Mouse (Mus musculus) adrenal gland, postnatal 4 days (tissue): Measurements from ENCODE around the gene CK137956. TPM values are rescaled to one million over a fixed set of nuclear protein-coding genes. Genes with fewer than 3 reads are reported as not detected.

Experiments
- DNase-seq, 2 experiments: peaks; one replicate each; pipeline ENCODE4 v3.0.0; 2021 to 2022; ENCODE audit warnings: low spot score in 2 of 2, mixed read lengths in 2 of 2
- long read RNA-seq, 2 experiments: library from polyadenylated mRNA; stranded (forward); transcript quantifications; one replicate each; pipeline ENCODE4 v2.0.0; 2021
- total RNA-seq, 2 experiments: library from RNA; stranded (reverse); gene quantifications; 2 replicates each; pipeline ENCODE4 v1.2.3; 2021

CK137956 gene
- total RNA-seq = not detected
- long read RNA-seq, experiment 1 = 0 reads
- long read RNA-seq, experiment 2 = 0 reads

GRCm38 (mm10) chr4:127970901-127971868 lies at the start of gene CK137956:
TSS of gene CK137956 (minus strand) at chr4:127970951.
- no peak for DNase-seq

GRCm38 (mm10) chr4:128019465-128019864 lies 48.7 kb upstream of the CK137956 start:
- no peak for DNase-seq

GRCm38 (mm10) chr4:128004797-128005452 lies 34.2 kb upstream of the CK137956 start:
- DNase-seq = no peak

GRCm38 (mm10) chr4:128002638-128003101 lies 31.9 kb upstream of the CK137956 start:
- DNase-seq = no peak

- DNase-seq = no peak
Measured at GRCm38 (mm10) chr4:127999281-127999680, 28.5 kb upstream of the CK137956 start.

GRCm38 (mm10) chr4:127989347-127989995 lies 18.7 kb upstream of the CK137956 start:
- DNase-seq = no peak

DNA sequence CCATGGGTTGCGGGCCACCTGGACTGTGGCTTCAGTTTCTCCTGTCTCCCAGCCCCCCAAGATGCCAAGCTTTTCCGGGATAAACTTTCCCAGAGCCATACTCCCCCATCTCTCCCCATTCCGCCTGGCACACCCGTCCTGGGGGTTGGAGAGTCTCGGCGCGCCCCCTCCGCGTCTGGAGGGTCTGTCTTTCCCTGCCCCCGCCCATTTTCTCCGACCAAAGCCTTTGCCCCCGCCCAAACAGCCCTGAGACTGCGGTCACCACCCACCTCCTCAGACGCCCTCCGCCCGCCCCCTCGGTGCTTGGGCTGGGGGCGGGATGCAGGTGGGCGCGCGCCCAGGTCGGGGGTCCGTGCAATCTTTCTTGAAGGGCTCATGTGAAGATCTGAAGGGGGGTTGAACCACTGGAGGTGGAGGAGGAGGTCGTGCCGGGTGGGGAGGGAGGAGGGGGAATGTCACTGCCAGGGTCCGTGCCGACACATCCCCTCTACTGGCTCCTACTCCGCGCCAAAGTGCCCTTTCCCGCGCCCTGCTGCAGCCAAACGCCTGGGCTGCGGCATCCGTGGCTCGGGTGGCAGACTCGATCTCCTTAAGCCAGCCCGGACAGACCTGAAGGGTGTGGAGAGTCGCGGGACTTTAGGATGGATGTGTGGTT lies 17.9 kb upstream of the CK137956 start:
- DNase-seq = no peak

GRCm38 (mm10) chr4:127987784-127988455 lies 17.2 kb upstream of the CK137956 start, which contains the start of gene Csmd2:
TSS of gene Csmd2 (plus strand) at chr4:127987857.
- no peak for DNase-seq

DNA sequence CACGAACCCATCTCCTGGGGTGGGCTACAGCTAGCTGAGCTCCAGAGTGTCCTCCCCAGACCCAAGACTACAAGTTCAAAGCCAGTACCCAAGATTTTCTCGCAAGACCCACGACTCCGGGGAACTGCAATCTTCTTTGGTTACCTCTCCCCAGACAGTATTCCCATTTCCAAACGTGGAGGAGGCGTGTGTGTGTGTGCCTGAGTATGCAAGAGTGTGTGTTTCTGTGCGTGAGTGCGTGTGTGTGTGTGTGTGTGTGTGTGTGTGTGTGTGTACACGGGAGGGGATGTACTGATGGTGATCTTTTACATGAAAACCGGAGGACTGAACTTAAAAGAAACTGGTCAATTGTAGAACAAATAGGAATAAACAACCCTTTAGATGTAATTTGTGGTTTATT lies 16.5 kb upstream of the CK137956 start:
- no peak for DNase-seq

DNA sequence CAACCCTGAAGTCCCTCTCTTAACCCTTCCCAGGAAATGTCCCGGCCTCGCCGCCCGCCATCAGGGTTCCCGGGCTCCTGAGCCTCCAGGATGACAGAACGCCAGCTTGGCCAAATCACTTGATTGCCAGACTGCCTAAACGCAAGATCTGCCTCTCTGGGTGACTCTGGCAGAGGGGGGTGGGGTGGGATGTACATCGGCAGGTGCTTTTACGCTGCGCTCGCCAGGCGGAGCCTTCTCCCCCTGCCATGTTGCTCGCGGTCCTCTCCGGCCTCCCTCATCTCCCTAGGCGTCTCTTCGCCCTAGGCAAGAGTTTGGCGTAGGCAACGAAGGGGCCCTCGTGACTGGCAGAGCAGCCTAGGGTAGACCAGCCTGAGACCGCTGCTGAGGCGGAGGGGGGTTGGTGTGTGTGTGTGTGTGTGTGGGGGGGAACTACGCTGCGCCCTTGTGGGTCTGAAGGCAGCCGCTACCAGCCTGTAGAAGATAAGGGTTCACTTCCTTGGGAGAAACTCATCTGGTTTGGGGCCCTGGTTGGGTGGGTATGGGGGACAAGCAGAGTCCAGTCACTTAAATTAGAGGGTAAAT lies 15.8 kb upstream of the CK137956 start:
- DNase-seq = no peak

GRCm38 (mm10) chr4:127985874-127986273 lies 15.1 kb upstream of the CK137956 start:
- no peak for DNase-seq

DNA sequence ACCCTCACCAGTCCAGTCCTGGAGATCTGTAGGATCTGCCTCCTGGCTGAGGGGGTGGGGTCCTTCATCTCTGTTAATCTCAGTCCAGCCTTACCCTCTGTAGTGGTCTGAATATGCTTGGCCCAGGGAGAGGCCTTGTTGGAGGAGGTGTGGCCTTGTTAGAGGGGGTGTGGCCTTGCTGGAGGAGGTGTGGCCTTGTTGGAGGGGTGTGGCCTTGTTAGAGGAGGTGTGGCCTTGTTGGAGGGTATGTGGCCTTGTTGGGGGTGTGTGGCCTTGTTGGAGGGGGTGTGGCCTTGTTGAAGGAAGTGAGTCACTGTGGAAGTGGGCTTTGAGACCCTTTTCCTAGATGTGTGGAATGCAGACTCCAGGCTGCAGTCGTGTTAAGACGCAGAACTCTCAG lies 13.7 kb upstream of the CK137956 start:
- DNase-seq = no peak

GRCm38 (mm10) chr4:127981125-127981524 lies 10.4 kb upstream of the CK137956 start:
- DNase-seq = no peak

DNA sequence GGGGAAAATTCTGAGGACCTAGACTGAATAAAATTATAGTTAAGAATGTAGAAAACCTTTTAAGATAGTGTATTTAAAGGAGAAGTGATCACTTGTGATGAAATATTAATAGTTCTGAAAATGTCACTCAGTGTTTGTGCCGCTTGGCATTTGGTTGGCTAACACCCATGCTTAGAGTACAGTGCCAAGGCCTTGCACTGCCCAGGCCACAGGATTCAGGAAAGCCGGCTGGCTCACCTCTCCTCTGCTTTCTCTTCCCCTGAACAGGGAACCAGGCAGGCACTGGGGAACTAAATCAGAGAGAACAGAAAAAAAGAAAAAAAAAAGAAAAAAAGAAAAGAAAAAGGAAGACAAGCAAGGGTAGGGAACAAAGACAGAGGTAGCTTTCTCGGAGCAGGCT lies 2.2 kb upstream of the CK137956 start:
- DNase-seq = no peak

DNA sequence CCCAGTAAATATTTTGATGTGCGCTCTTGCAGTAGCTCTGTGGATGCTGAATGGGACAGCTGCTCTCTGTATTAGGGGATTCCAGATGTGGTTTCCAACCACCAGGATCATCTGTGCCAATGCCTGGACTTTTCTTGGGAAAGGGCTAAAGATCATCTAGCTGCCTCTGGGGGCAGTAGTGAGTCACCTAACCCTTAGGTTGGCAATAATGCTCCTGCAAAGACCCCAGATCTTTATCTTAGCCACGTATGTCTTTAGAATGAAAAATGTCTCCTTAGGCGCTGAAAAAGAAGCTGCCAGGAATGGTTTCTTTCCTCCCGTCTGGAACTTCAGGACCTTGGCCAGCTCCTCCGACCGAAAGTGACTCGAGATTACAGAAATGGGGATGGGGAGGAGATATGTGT lies 731 bp downstream of the CK137956 start:
- DNase-seq = no peak

GRCm38 (mm10) chr4:127969101-127969500 lies 1.6 kb downstream of the CK137956 start:
- no peak for DNase-seq

DNA sequence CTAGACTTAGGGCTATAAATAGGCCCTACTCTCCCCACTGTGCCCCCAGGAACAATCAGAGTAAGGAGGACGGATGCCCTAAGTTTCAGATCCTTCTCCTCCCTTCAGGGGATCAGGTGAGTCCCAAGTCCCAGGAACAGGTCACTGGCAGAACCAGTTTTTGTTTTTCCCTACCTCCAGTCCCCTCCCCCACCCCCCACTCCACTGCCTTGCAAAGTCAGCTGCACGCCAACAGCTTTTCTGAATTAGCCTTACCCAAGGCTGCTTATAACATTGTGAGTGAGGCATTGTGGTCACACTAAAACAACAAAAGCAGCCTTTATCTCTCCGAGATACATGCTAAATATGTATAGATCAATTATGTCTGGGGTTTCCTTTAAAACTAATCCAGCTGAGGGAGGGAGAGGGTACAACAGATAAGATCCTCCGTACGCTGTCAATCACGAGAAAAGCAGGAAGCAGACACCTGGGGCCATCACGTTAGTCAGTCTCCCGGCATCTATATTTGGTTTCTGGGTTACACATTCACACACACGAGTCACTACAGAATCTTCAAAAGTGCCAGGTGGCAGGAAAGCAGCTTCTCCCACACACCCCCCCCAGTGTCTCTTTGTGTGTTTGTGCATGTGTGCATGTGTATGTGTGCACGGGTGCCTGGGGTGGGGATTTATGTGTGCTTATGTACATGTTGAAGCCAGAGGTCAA lies 17.6 kb downstream of the CK137956 start:
- no peak for DNase-seq

GRCm38 (mm10) chr4:127947696-127948095 lies 23.1 kb downstream of the CK137956 start:
- no peak for DNase-seq

- no peak for DNase-seq
Measured at GRCm38 (mm10) chr4:127937474-127937873, 33.3 kb downstream of the CK137956 start.
